13 mouse cellular contexts compared by ENCODE assay signal in genomic region chr5:115516908-115517307, GRCm38 (mm10). TPM values are rescaled to one million over a fixed set of nuclear protein-coding genes. Genes with fewer than 3 reads are reported as not detected.
DNase-seq lines count a peak whose midpoint lies in the region; ATAC-seq and TF ChIP-seq lines count a peak whose summit lies in the region.
"Had no signal": no experiment of that assay in that cellular context is flagged by ENCODE, and none has a peak within 500 bp of the region (broad histone marks: within the 10 kb centered on the region; RNA-seq: fewer than 3 reads in every experiment).

No protein-coding gene starts in this region.

- no peak overlapping the region for H3K4me3 ChIP-seq in heart, embryonic 13.5 days
- no peak overlapping the region for H3K4me3 ChIP-seq in heart, embryonic 10.5 days
- H3K4me3 ChIP-seq in lung, postnatal 0 days (ENCODE audit: low read depth, low read length): no peak overlapping the region
- H3K4me3 ChIP-seq in embryonic facial prominence, embryonic 15.5 days (replicated peaks): no peak overlapping the region
- H3K4me3 ChIP-seq: midbrain, embryonic 10.5 days had no signal

- TF ChIP-seq EP300 in lung, postnatal 0 days (IDR thresholded peaks at IDR 0.05): no peak

- peaks cover 61% of the 10 kb centered on the region for H3K4me1 ChIP-seq in heart, embryonic 13.5 days
- H3K4me1 ChIP-seq in heart, embryonic 10.5 days: peaks cover 56% of the 10 kb centered on the region
- peaks cover 23% of the 10 kb centered on the region for H3K4me1 ChIP-seq in lung, postnatal 0 days (ENCODE audit: insufficient read depth, low read depth, low read length)
- H3K4me1 ChIP-seq in embryonic facial prominence, embryonic 15.5 days: peaks cover 60% of the 10 kb centered on the region

- no peak for ATAC-seq in heart, embryonic 13.5 days (ENCODE audit: extremely low read depth, insufficient number of reproducible peaks, low FRiP score, low TSS enrichment)
- no peak for ATAC-seq in lung, postnatal 0 days
- ATAC-seq in embryonic facial prominence, embryonic 15.5 days (ENCODE audit: insufficient number of reproducible peaks, low FRiP score, low TSS enrichment, low read depth): no peak
- ATAC-seq in megakaryocyte-erythroid progenitor cell, adult 5-6 weeks (replicated peaks; ENCODE audit: low FRiP score, low TSS enrichment, poor library complexity, severe bottlenecking): no peak

- H3K27me3 ChIP-seq in heart, embryonic 13.5 days (replicated peaks): no peaks in the 10 kb centered on the region
- H3K27me3 ChIP-seq in heart, embryonic 10.5 days (ENCODE audit: insufficient read depth, poor library complexity, severe bottlenecking): no peaks in the 10 kb centered on the region
- H3K27me3 ChIP-seq in lung, postnatal 0 days (replicated peaks; ENCODE audit: insufficient read depth, low read length): no peaks in the 10 kb centered on the region
- H3K27me3 ChIP-seq in embryonic facial prominence, embryonic 15.5 days: no peaks in the 10 kb centered on the region
- no peaks in the 10 kb centered on the region for H3K27me3 ChIP-seq in splenic B cell, adult 2 months (ENCODE audit: control insufficient read depth, insufficient read depth, low read length, poor library complexity, severe bottlenecking)

- H3K9ac ChIP-seq in heart, embryonic 13.5 days: no peak overlapping the region
- H3K9ac ChIP-seq in lung, postnatal 0 days (replicated peaks; ENCODE audit: low read depth): no peak overlapping the region
- no peak overlapping the region for H3K9ac ChIP-seq in embryonic facial prominence, embryonic 15.5 days

- WGBS in heart, embryonic 13.5 days: 77% methylated on average over 7 of the region's 7 CpGs
- 84% methylated on average over 7 of the region's 7 CpGs for WGBS in heart, embryonic 10.5 days
- WGBS in lung, postnatal 0 days: 68% methylated on average over 7 of the region's 7 CpGs
- WGBS in embryonic facial prominence, embryonic 15.5 days: 88% methylated on average over 7 of the region's 7 CpGs

- H3K36me3 ChIP-seq in heart, embryonic 13.5 days: peaks cover 27% of the 10 kb centered on the region
- peaks cover 19% of the 10 kb centered on the region for H3K36me3 ChIP-seq in heart, embryonic 10.5 days
- H3K36me3 ChIP-seq in lung, postnatal 0 days (ENCODE audit: insufficient read depth, low read length): no peaks in the 10 kb centered on the region
- peaks cover 3% of the 10 kb centered on the region; the same call in 1 of the 2 replicates for H3K36me3 ChIP-seq in embryonic facial prominence, embryonic 15.5 days
- H3K36me3 ChIP-seq in splenic B cell, adult 2 months (ENCODE audit: control insufficient read depth, insufficient read depth, low read length, poor library complexity, severe bottlenecking): no peaks in the 10 kb centered on the region

- no peak for TF ChIP-seq CTCF in lung, postnatal 0 days (IDR thresholded peaks at IDR 0.05)

- no peak for DNase-seq in heart, embryonic 10.5 days (ENCODE audit: low spot score)
- DNase-seq in lung, postnatal 0 days (ENCODE audit: low spot score): no peak
- DNase-seq in lung, postnatal 4 days: no peak
- DNase-seq in splenic B cell, adult 2 months (ENCODE audit: low read depth, low spot score): peak; percentile 24
- no peak for DNase-seq in MN1 (ENCODE audit: low spot score)
- DNase-seq: cerebellum, adult 11-12 months had no signal

- H3K27ac ChIP-seq in heart, embryonic 13.5 days (replicated peaks): peak overlapping the region; percentile 95
- H3K27ac ChIP-seq in heart, embryonic 10.5 days: no peak overlapping the region; the same call in 1 of the 2 replicates
- peak overlapping the region; percentile 87 for H3K27ac ChIP-seq in lung, postnatal 0 days (ENCODE audit: low read length)
- H3K27ac ChIP-seq in embryonic facial prominence, embryonic 15.5 days (replicated peaks): peak overlapping the region; percentile 92; the same call in 1 of the 2 replicates
- H3K27ac ChIP-seq: midbrain, embryonic 10.5 days had no signal

- no peaks in the 10 kb centered on the region for H3K9me3 ChIP-seq in heart, embryonic 13.5 days
- H3K9me3 ChIP-seq in heart, embryonic 10.5 days: no peaks in the 10 kb centered on the region
- H3K9me3 ChIP-seq in lung, postnatal 0 days (ENCODE audit: low read length): no peaks in the 10 kb centered on the region
- H3K9me3 ChIP-seq in embryonic facial prominence, embryonic 15.5 days (replicated peaks): no peaks in the 10 kb centered on the region
- H3K9me3 ChIP-seq: midbrain, embryonic 10.5 days had no signal

- peak overlapping the region; percentile 60; the same call in 1 of the 2 replicates for H3K4me2 ChIP-seq in heart, embryonic 13.5 days
- H3K4me2 ChIP-seq in lung, postnatal 0 days (replicated peaks; ENCODE audit: low read depth, low read length): no peak overlapping the region
- no peak overlapping the region for H3K4me2 ChIP-seq in embryonic facial prominence, embryonic 15.5 days (replicated peaks)

RNA-seq across cellular contexts. Expression of gene Pxn, which starts 10.4 kb away (rescaled TPM):
- polyA plus RNA-seq in heart, embryonic 13.5 days (2015; fragmentation: Nextera tagmentation; extraction: Ambion mirVana): 29.7 and 31.7 TPM in 2 replicates
- 30.3 and 31.9 TPM in 2 replicates for polyA plus RNA-seq in heart, embryonic 10.5 days (2016; fragmentation: Nextera tagmentation; extraction: Ambion mirVana)
- 56.4 and 59.3 TPM in 2 replicates for polyA plus RNA-seq in lung, postnatal 0 days (2015; fragmentation: Nextera tagmentation; extraction: Ambion mirVana)
- 51.5 and 52.8 TPM in 2 replicates for polyA plus RNA-seq in embryonic facial prominence, embryonic 15.5 days (2015; fragmentation: Nextera tagmentation; extraction: Ambion mirVana)
- 31.8 and 34.0 TPM in 2 replicates for total RNA-seq in megakaryocyte-erythroid progenitor cell, adult 5-6 weeks (2014; fragmentation: Nextera tagmentation)
- 36.1 and 47.5 TPM in 2 replicates for total RNA-seq in megakaryocyte-erythroid progenitor cell, adult 5-6 weeks (2017)

RNA-seq across cellular contexts. Expression of gene Sirt4, which starts 32.4 kb away (rescaled TPM):
- polyA plus RNA-seq in heart, embryonic 13.5 days (2015; fragmentation: Nextera tagmentation; extraction: Ambion mirVana): 18.9 and 19.8 TPM in 2 replicates
- 18.7 and 19.0 TPM in 2 replicates for polyA plus RNA-seq in heart, embryonic 10.5 days (2016; fragmentation: Nextera tagmentation; extraction: Ambion mirVana)
- polyA plus RNA-seq in lung, postnatal 0 days (2015; fragmentation: Nextera tagmentation; extraction: Ambion mirVana): 15.7 and 18.0 TPM in 2 replicates
- polyA plus RNA-seq in embryonic facial prominence, embryonic 15.5 days (2015; fragmentation: Nextera tagmentation; extraction: Ambion mirVana): 29.2 and 32.8 TPM in 2 replicates
- total RNA-seq in megakaryocyte-erythroid progenitor cell, adult 5-6 weeks (2014; fragmentation: Nextera tagmentation): 10.7 and 20.4 TPM in 2 replicates
- 3.4 and 7.2 TPM in 2 replicates for total RNA-seq in megakaryocyte-erythroid progenitor cell, adult 5-6 weeks (2017)

RNA-seq across cellular contexts. Expression of gene Rplp0, which starts 42.4 kb away (rescaled TPM):
- 1,009 and 1,125 TPM in 2 replicates for polyA plus RNA-seq in heart, embryonic 13.5 days (2015; fragmentation: Nextera tagmentation; extraction: Ambion mirVana)
- 1,223 and 1,345 TPM in 2 replicates for polyA plus RNA-seq in heart, embryonic 10.5 days (2016; fragmentation: Nextera tagmentation; extraction: Ambion mirVana)
- 937 and 987 TPM in 2 replicates for polyA plus RNA-seq in lung, postnatal 0 days (2015; fragmentation: Nextera tagmentation; extraction: Ambion mirVana)
- 1,780 and 1,815 TPM in 2 replicates for polyA plus RNA-seq in embryonic facial prominence, embryonic 15.5 days (2015; fragmentation: Nextera tagmentation; extraction: Ambion mirVana)
- 2,668 and 3,132 TPM in 2 replicates for total RNA-seq in megakaryocyte-erythroid progenitor cell, adult 5-6 weeks (2014; fragmentation: Nextera tagmentation)
- total RNA-seq in megakaryocyte-erythroid progenitor cell, adult 5-6 weeks (2017): 1,591 and 2,082 TPM in 2 replicates

RNA-seq across cellular contexts. Expression of gene Gcn1l1, which starts 48.1 kb away (rescaled TPM):
- polyA plus RNA-seq in heart, embryonic 13.5 days (2015; fragmentation: Nextera tagmentation; extraction: Ambion mirVana): 24.6 and 26.7 TPM in 2 replicates
- 47.8 and 49.8 TPM in 2 replicates for polyA plus RNA-seq in heart, embryonic 10.5 days (2016; fragmentation: Nextera tagmentation; extraction: Ambion mirVana)
- 13.1 and 14.5 TPM in 2 replicates for polyA plus RNA-seq in lung, postnatal 0 days (2015; fragmentation: Nextera tagmentation; extraction: Ambion mirVana)
- 36.2 and 36.4 TPM in 2 replicates for polyA plus RNA-seq in embryonic facial prominence, embryonic 15.5 days (2015; fragmentation: Nextera tagmentation; extraction: Ambion mirVana)
- 66.1 and 67.0 TPM in 2 replicates for total RNA-seq in megakaryocyte-erythroid progenitor cell, adult 5-6 weeks (2014; fragmentation: Nextera tagmentation)
- total RNA-seq in megakaryocyte-erythroid progenitor cell, adult 5-6 weeks (2017): 31.2 and 54.2 TPM in 2 replicates

RNA-seq across cellular contexts. Expression of gene Pla2g1b, which starts 50.8 kb away (rescaled TPM):
- 0.88 and 1.1 TPM in 2 replicates for polyA plus RNA-seq in heart, embryonic 13.5 days (2015; fragmentation: Nextera tagmentation; extraction: Ambion mirVana)
- 0.48 and 1.4 TPM in 2 replicates for polyA plus RNA-seq in heart, embryonic 10.5 days (2016; fragmentation: Nextera tagmentation; extraction: Ambion mirVana)
- polyA plus RNA-seq in lung, postnatal 0 days (2015; fragmentation: Nextera tagmentation; extraction: Ambion mirVana): 70.5 and 71.7 TPM in 2 replicates
- polyA plus RNA-seq in embryonic facial prominence, embryonic 15.5 days (2015; fragmentation: Nextera tagmentation; extraction: Ambion mirVana): not detected in 2 replicates
- not detected in 2 replicates for total RNA-seq in megakaryocyte-erythroid progenitor cell, adult 5-6 weeks (2014; fragmentation: Nextera tagmentation)
- not detected in 2 replicates for total RNA-seq in megakaryocyte-erythroid progenitor cell, adult 5-6 weeks (2017)
- total RNA-seq: left cerebral cortex, postnatal 10 days had no signal
- polyA plus RNA-seq: embryonic facial prominence, embryonic 11.5 days; frontal cortex, adult 2 months had no signal
